Mouse (Mus musculus) olfactory bulb, adult 2 months (tissue): ENCODE data around the gene Lrrc38.

Source experiments
- CTCF ChIP-seq: fragments of 200-500 bp; IDR thresholded peaks from 2 replicates; pipeline ENCODE4 v1.5.1; 2012; ENCODE audit warnings: low read depth, mild to moderate bottlenecking, low read length, moderate library complexity; ENCODE audit not compliant: insufficient read depth
- POLR2A ChIP-seq: fragments of 200-500 bp; IDR thresholded peaks from 2 replicates; pipeline ENCODE4 v1.6.1; 2012; ENCODE audit warnings: mild to moderate bottlenecking, low read depth, low read length, moderate library complexity; ENCODE audit not compliant: insufficient read depth

GRCm38 (mm10) chr4:143411566-143412218, 62.1 kb downstream of the Lrrc38 start:
- TF ChIP-seq POLR2A (no peak), CTCF (no peak)
